Mouse (Mus musculus): ENCODE results near the gene Riox1.
A peak's percentile ranks its signal among the peaks of the same experiment; 100 is the strongest.
"Not testable (repeated sequence)": the region's sequence is repeated elsewhere in the genome, so short reads cannot be mapped to it uniquely, and the experiment has no call there.

Riox1 gene

GRCm38 (mm10) chr12:83950493-83950839, at the start of gene Riox1:
Riox1 (plus strand) TSS chr12:83950608.
- DNase-seq (ENCODE audit: low read depth, low spot score): peak; percentile 78

- DNase-seq (ENCODE audit: low read depth, low spot score): no peak
Observed at GRCm38 (mm10) chr12:83910451-83910850, 40.0 kb upstream of the Riox1 start.

GRCm38 (mm10) chr12:83914202-83914740, 36.1 kb upstream of the Riox1 start:
- DNase-seq (ENCODE audit: low read depth, low spot score): no peak

GRCm38 (mm10) chr12:83914797-83915196, 35.6 kb upstream of the Riox1 start:
- no peak for DNase-seq (ENCODE audit: low read depth, low spot score)

- DNase-seq (ENCODE audit: low read depth, low spot score): no peak
Observed at GRCm38 (mm10) chr12:83916884-83917283, 33.5 kb upstream of the Riox1 start.

- DNase-seq (ENCODE audit: low read depth, low spot score): no peak
Observed at GRCm38 (mm10) chr12:83920721-83921441, 29.5 kb upstream of the Riox1 start.

GRCm38 (mm10) chr12:83921535-83922381, 28.6 kb upstream of the Riox1 start, which contains the start of gene Numb:
Numb (minus strand) TSS chr12:83921934.
- DNase-seq (ENCODE audit: low read depth, low spot score): peak; percentile 97

GRCm38 (mm10) chr12:83922724-83923485, 27.5 kb upstream of the Riox1 start:
- no peak for DNase-seq (ENCODE audit: low read depth, low spot score)

GRCm38 (mm10) chr12:83923486-83923859, 26.9 kb upstream of the Riox1 start:
- DNase-seq (ENCODE audit: low read depth, low spot score): no peak

- no peak for DNase-seq (ENCODE audit: low read depth, low spot score)
Observed at GRCm38 (mm10) chr12:83924332-83924731, 26.1 kb upstream of the Riox1 start.

GRCm38 (mm10) chr12:83925160-83925703, 25.2 kb upstream of the Riox1 start:
- no peak for DNase-seq (ENCODE audit: low read depth, low spot score)

- no peak for DNase-seq (ENCODE audit: low read depth, low spot score)
Observed at GRCm38 (mm10) chr12:83926061-83926460, 24.3 kb upstream of the Riox1 start.

- no peak for DNase-seq (ENCODE audit: low read depth, low spot score)
Observed at GRCm38 (mm10) chr12:83927747-83928146, 22.7 kb upstream of the Riox1 start.

GRCm38 (mm10) chr12:83929186-83929804, 21.1 kb upstream of the Riox1 start:
- no peak for DNase-seq (ENCODE audit: low read depth, low spot score)

GRCm38 (mm10) chr12:83937600-83937999, 12.8 kb upstream of the Riox1 start:
- DNase-seq (ENCODE audit: low read depth, low spot score): no peak

GRCm38 (mm10) chr12:83938592-83938991, 11.8 kb upstream of the Riox1 start:
- not testable (repeated sequence) for DNase-seq (ENCODE audit: low read depth, low spot score)

GRCm38 (mm10) chr12:83939332-83939731, 11.1 kb upstream of the Riox1 start:
- DNase-seq (ENCODE audit: low read depth, low spot score): no peak

GRCm38 (mm10) chr12:83940031-83940430, 10.4 kb upstream of the Riox1 start:
- DNase-seq (ENCODE audit: low read depth, low spot score): no peak

GRCm38 (mm10) chr12:83941938-83942337, 8.5 kb upstream of the Riox1 start:
- no peak for DNase-seq (ENCODE audit: low read depth, low spot score)

- DNase-seq (ENCODE audit: low read depth, low spot score): no peak
Observed at GRCm38 (mm10) chr12:83947260-83947811, 3.1 kb upstream of the Riox1 start.

- DNase-seq (ENCODE audit: low read depth, low spot score): no peak
Observed at GRCm38 (mm10) chr12:83949043-83949442, 1.4 kb upstream of the Riox1 start.
